Mouse (Mus musculus): ENCODE measurements around the gene Upk3a.

DNA sequence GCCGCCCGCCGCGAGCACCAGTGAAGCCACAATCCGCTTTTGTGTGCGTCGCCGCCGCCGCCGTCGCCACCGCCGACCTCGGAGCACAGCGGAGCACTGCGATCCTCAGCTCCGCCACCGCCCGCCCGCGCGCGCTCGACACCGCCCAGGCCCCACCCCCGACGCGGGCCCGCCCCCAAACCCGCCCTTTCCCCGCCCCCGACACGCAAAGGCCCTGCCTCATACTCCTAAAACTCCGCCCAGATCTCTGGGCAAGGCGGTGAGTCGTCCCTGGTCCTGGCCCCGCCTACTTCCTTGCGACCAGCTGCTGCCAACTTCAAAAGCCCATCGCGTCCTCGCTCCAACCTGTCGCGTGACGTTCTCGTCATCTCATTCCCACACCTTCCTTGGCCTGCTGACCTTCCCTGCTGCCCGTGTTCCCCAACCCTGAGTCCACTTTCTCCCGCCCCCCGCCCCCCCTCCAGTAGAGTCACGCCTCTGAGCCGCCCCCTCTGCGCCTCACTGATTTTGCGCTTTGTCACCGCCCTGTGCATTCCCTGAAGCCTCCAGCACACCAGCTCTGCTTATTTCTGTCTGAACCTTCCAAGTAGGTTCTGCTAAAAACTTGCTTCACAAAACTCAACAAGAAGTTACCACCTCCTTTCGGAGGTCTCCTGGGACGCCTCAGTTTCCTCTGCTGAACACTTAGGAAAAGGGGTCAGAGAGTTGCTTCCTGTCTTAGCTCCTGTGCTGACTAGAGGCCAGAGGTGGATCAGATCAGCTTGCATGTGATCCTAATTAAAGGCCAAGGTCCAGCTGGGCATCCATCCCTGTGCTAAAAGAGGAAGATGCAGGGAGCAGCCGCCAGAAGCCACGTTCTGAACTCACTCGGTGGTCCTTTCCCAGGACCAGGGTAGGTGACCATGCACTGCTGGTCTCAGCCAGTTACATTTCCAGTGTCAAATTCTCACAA lies 28.8 kb upstream of the Upk3a start, which contains the start of gene 5031439G07Rik:
- TF ChIP-seq CTCF (IDR thresholded peaks at IDR 0.05; ENCODE audit: low read depth), result no peak
- no peak for TF ChIP-seq EP300 (IDR thresholded peaks at IDR 0.05; ENCODE audit: low read depth)

All from liver, embryonic 14.5 days (tissue).